Mouse (Mus musculus) lung, embryonic 14.5 days (tissue): ENCODE results near the gene Kdm5b. TPM values are rescaled to one million over a fixed set of nuclear protein-coding genes. Genes with fewer than 3 reads are reported as not detected.

Experiments
- ATAC-seq: fragments of 200-750 bp; cut with Nextera tagmentation; 2 replicates; pipeline ENCODE4 v1.8.0; 2017; ENCODE audit warnings: mild to moderate bottlenecking, moderate TSS enrichment, moderate library complexity; ENCODE audit not compliant: insufficient read depth
- DNase-seq: peaks from one replicate; pipeline ENCODE4 v3.0.0-alpha.2; 2015
- H3K27ac ChIP-seq: fragments of 300-500 bp; sonication (generic); 2 replicates; pipeline ENCODE4 v1.5.1; 2014; ENCODE audit warnings: low read depth, mild to moderate bottlenecking, moderate library complexity
- H3K27me3 ChIP-seq: fragments of 300-500 bp; sonication (generic); 2 replicates; pipeline ENCODE4 v1.6.1; 2014; ENCODE audit warnings: low read length, control low read depth; ENCODE audit not compliant: insufficient read depth
- H3K36me3 ChIP-seq: fragments of 300-500 bp; sonication (generic); 2 replicates; pipeline ENCODE4 v1.6.1; 2014; ENCODE audit warnings: control low read depth; ENCODE audit not compliant: insufficient read depth
- H3K4me1 ChIP-seq: fragments of 300-500 bp; sonication (generic); 2 replicates; pipeline ENCODE4 v1.6.1; 2014; ENCODE audit warnings: antibody characterized with exemption, control low read depth; ENCODE audit not compliant: insufficient read depth
- H3K4me2 ChIP-seq: fragments of 300-500 bp; sonication (generic); 2 replicates; pipeline ENCODE4 v1.6.1; 2014; ENCODE audit warnings: mild to moderate bottlenecking
- H3K4me3 ChIP-seq: fragments of 300-500 bp; sonication (generic); 2 replicates; pipeline ENCODE4 v1.5.1; 2014; ENCODE audit warnings: low read depth, low read length
- H3K9ac ChIP-seq: fragments of 300-500 bp; sonication (generic); 2 replicates; pipeline ENCODE4 v1.6.1; 2014
- H3K9me3 ChIP-seq: fragments of 300-500 bp; sonication (generic); 2 replicates; pipeline ENCODE4 v1.6.1; 2016; ENCODE audit warnings: low read depth, low read length, control low read depth
- CTCF ChIP-seq: IDR thresholded peaks from 2 replicates; pipeline ENCODE4 v1.5.1; 2016; ENCODE audit warnings: antibody characterized with exemption, low read depth
- WGBS: fragments of 180-500 bp; shearing (Covaris S2); extraction: QIAGEN DNeasy Blood & Tissue Kit; methylation state at CpG from one replicate; pipeline ENCODE4 v1.1.7; 2014; 5-methylcytosine and 5-hydroxymethylcytosine counted together
- polyA plus RNA-seq: library from polyadenylated mRNA; unstranded; fragments of >200 nt; fragmentation: Nextera tagmentation; extraction: Ambion mirVana; gene quantifications from 2 replicates; pipeline ENCODE4 v1.2.1, GENCODE M21; 2014

The Kdm5b gene
- polyA plus RNA-seq, 1 experiment from 2014 or later = 59.0 TPM

DNA sequence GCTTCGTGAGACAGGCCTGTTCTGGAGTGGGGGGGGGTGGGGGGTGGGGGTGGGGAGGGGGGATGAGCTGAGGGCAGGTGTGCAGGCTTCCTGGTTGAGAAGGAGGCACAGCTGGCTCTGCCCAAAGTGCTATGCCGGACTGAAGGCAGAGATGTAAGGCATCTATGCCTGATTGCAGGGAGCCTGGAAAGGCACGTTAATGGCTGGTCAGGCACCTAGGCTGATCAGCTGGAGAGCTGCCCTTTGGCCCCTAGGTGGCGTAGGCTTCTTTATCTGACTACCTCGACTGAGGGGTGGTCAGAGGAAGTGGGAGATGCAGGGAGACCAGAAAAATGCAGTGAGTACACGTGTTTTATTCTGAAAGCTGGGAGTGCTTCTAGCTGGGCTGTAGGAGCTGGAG, 120.6 kb downstream of the Kdm5b start:
- Histone ChIP-seq H3K4me3 (no peak overlapping the region), H3K27me3 (no peaks in the 10 kb centered on the region), H3K36me3 (no peaks in the 10 kb centered on the region), H3K9me3 (no peaks in the 10 kb centered on the region), H3K27ac (no peak overlapping the region), H3K4me1 (no peaks in the 10 kb centered on the region), H3K9ac (no peak overlapping the region), H3K4me2 (no peak overlapping the region)
- DNase-seq (no peak), ATAC-seq (no peak)
- 14% methylated on average over 6 of the region's 6 CpGs for WGBS
- TF ChIP-seq CTCF = peak; percentile 40; the same call in 1 of the 2 replicates

DNA sequence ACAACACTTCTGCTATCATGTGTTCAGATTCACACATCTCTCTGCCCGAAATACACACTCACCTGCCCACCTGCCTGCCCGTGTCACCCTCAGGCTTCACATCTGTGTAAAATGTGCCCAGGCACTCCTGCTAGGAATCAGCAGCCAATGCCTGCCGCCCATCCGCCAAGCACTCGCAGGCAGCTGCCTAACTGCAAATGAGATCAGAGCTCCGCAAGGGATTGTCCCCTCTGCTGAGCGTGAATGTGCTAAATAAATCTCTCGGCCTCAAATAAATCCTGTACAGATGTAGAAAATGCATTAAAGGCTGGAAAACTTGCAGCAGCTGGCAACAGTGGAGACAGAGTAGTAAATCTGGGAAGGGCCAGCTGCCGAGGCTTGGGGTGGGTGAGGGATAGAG, 122.5 kb downstream of the Kdm5b start:
- 31% methylated on average over 9 of the region's 9 CpGs for WGBS
- Histone ChIP-seq H3K36me3 (no peaks in the 10 kb centered on the region), H3K4me1 (no peaks in the 10 kb centered on the region), H3K27ac (no peak overlapping the region), H3K27me3 (no peaks in the 10 kb centered on the region), H3K4me2 (no peak overlapping the region), H3K9ac (no peak overlapping the region), H3K9me3 (no peaks in the 10 kb centered on the region), H3K4me3 (no peak overlapping the region)
- no peak for DNase-seq
- TF ChIP-seq CTCF = no peak
- ATAC-seq = no peak

Other genes with a start within 250 kb of the Kdm5b start
- 2.4 and 2.6 TPM in 2 replicates for gene Ppfia4, start 227.2 kb upstream of the Kdm5b start, polyA plus RNA-seq
- 106 TPM in 2 replicates for gene Tmem183a, start 198.2 kb upstream of the Kdm5b start, polyA plus RNA-seq
- gene 4933406M09Rik, start 174.2 kb upstream of the Kdm5b start, polyA plus RNA-seq = not detected in 2 replicates
- 33.9 and 37.8 TPM in 2 replicates for gene Cyb5r1, start 154.6 kb upstream of the Kdm5b start, polyA plus RNA-seq
- 83.9 and 86.8 TPM in 2 replicates for gene Adipor1, start 144.8 kb upstream of the Kdm5b start, polyA plus RNA-seq
- 26.6 and 29.9 TPM in 2 replicates for gene Klhl12, start 104.6 kb upstream of the Kdm5b start, polyA plus RNA-seq
- 38.4 and 39.6 TPM in 2 replicates for gene Rabif, start 65.5 kb upstream of the Kdm5b start, polyA plus RNA-seq
- gene Mgat4e, start 10.5 kb upstream of the Kdm5b start, polyA plus RNA-seq = 0.27 TPM in 1 of 2 replicates, not detected in the other
- 0.58 and 1.0 TPM in 2 replicates for gene Syt2, start 86.5 kb downstream of the Kdm5b start, polyA plus RNA-seq